Mouse (Mus musculus) ovary, adult 10 weeks (tissue): Measurements from ENCODE around the gene Mindy1. TPM values are rescaled to one million over a fixed set of nuclear protein-coding genes. Genes with fewer than 3 reads are reported as not detected.

ENCODE experiments used
- polyA plus RNA-seq: library from polyadenylated mRNA; stranded (reverse); fragments of 350-450 nt; fragmentation: Illumina TruSeq; extraction: RNeasy Lipid Tissue Mini Kit (QIAGEN cat#74804); gene quantifications from one replicate; pipeline ENCODE4 v1.2.3, GENCODE M21; 2014

Mindy1 gene
- polyA plus RNA-seq, result 125 TPM

GRCm38 (mm10) chr3:95281216-95282126 lies at the start of gene Mindy1, which contains the start of gene Prune1:
Mindy1 (plus strand) TSS chr3:95281345.
Prune1 (minus strand) TSS chr3:95282076.

DNA sequence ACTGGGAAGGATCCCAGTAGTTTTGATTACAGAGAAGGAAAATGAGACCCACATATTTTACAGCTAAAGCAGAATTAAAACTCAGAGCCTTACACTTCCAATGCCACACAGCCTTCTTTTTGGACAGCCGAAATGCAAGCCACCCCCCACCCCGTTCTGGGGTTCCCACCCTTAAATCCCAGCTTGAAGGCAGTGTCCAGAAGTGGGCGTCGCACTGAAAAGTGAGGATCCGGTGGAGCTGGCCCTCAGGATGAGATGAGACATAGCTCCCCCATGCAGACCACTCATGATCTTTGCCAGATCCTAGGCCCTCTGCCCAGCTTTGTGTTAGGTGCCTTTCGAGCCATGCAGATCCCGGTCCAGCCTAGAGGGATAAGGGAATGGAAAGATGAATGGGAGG lies 39.6 kb upstream of the Mindy1 start, which contains the start of gene Gm128:
Gm128 (minus strand) TSS at position 101 of the 400 bp plus-strand sequence.

DNA sequence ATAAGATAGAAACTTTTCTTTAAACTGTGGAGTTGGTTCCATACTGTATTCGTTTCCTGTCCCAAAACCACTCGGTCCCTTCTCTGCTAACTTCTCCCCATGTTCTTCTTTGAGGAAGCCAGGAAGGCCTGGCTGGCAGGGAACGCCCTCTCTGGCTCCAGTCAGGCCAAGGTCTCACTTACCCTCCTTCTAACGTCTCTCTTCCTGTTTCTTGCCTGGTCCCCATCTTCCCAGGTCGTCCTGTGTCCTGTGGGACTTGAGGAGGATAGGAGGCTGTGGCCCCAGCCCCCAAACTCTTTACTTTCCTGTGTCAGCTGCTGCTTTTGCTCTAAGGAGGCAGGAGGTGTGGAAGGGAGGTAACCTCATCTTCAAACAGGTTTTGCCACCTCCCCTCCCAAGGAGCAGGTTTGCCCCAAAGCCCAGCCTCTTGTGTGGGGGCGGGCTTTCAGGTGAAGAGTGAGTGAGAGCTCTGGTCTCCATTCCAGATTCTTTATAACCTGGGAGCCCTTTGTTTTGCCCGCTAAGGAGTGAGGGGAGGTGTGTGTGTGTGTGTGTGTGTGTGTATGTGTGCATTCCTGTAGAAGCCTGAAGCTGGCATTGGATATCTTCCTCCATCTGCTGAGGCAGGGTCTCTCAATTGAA lies 30.2 kb upstream of the Mindy1 start, which contains the start of gene Bnipl:
Bnipl (minus strand) TSS at position 411 of the 642 bp plus-strand sequence.

GRCm38 (mm10) chr3:95307100-95307499 lies 26.0 kb downstream of the Mindy1 start, which contains the start of gene Anxa9:
Anxa9 (minus strand) TSS chr3:95307176.

GRCm38 (mm10) chr3:95314486-95315093 lies 33.4 kb downstream of the Mindy1 start, which contains the start of gene Cers2:
Cers2 (plus strand) TSS chr3:95314791.

Other genes starting within 250 kb of the Mindy1 start
- gene Psmd4, start 238.7 kb upstream of the Mindy1 start, polyA plus RNA-seq, result 9.3 TPM
- gene Pip5k1a, start 174.4 kb upstream of the Mindy1 start, polyA plus RNA-seq, result 25.1 TPM
- 16.5 TPM for gene Vps72, start 170.3 kb upstream of the Mindy1 start, polyA plus RNA-seq
- gene Tmod4, start 156.9 kb upstream of the Mindy1 start, polyA plus RNA-seq, result not detected
- 21.2 TPM for gene Scnm1, start 147.3 kb upstream of the Mindy1 start, polyA plus RNA-seq
- 1.9 TPM for gene Lysmd1, start 147.3 kb upstream of the Mindy1 start, polyA plus RNA-seq
- not detected for gene Tnfaip8l2, start 139.0 kb upstream of the Mindy1 start, polyA plus RNA-seq
- 0.34 TPM for gene Sema6c, start 120.9 kb upstream of the Mindy1 start, polyA plus RNA-seq
- gene Gabpb2, start 63.4 kb upstream of the Mindy1 start, polyA plus RNA-seq, result 35.3 TPM
- 17.5 TPM for gene Cdc42se1, start 52.6 kb upstream of the Mindy1 start, polyA plus RNA-seq
- 19.0 TPM for gene Mllt11, start 49.2 kb upstream of the Mindy1 start, polyA plus RNA-seq
- gene Gm128, start 39.7 kb upstream of the Mindy1 start, polyA plus RNA-seq, result 0.26 TPM
- 0.83 TPM for gene Bnipl, start 30.2 kb upstream of the Mindy1 start, polyA plus RNA-seq
- 13.7 TPM for gene Prune1, start 731 bp downstream of the Mindy1 start, polyA plus RNA-seq
- gene Anxa9, start 25.8 kb downstream of the Mindy1 start, polyA plus RNA-seq, result 0.66 TPM
- 104 TPM for gene Cers2, start 33.4 kb downstream of the Mindy1 start, polyA plus RNA-seq
- 28.5 TPM for gene Setdb1, start 75.9 kb downstream of the Mindy1 start, polyA plus RNA-seq
- not detected for gene 4930558C23Rik, start 121.5 kb downstream of the Mindy1 start, polyA plus RNA-seq
- 79.1 TPM for gene Arnt, start 153.0 kb downstream of the Mindy1 start, polyA plus RNA-seq
- 8.8 TPM for gene Ctsk, start 217.9 kb downstream of the Mindy1 start, polyA plus RNA-seq
- 290 TPM for gene Ctss, start 245.4 kb downstream of the Mindy1 start, polyA plus RNA-seq